Mouse (Mus musculus): ENCODE data around the gene Ggta1. TPM values are rescaled to one million over a fixed set of nuclear protein-coding genes. Genes with fewer than 3 reads are reported as not detected.
"Not testable (repeated sequence)": the region's sequence is repeated elsewhere in the genome, so short reads cannot be mapped to it uniquely, and the experiment has no call there.

Gene Ggta1
- polyA plus RNA-seq, 1 experiment from 2014 or later = 26.2 TPM

DNA sequence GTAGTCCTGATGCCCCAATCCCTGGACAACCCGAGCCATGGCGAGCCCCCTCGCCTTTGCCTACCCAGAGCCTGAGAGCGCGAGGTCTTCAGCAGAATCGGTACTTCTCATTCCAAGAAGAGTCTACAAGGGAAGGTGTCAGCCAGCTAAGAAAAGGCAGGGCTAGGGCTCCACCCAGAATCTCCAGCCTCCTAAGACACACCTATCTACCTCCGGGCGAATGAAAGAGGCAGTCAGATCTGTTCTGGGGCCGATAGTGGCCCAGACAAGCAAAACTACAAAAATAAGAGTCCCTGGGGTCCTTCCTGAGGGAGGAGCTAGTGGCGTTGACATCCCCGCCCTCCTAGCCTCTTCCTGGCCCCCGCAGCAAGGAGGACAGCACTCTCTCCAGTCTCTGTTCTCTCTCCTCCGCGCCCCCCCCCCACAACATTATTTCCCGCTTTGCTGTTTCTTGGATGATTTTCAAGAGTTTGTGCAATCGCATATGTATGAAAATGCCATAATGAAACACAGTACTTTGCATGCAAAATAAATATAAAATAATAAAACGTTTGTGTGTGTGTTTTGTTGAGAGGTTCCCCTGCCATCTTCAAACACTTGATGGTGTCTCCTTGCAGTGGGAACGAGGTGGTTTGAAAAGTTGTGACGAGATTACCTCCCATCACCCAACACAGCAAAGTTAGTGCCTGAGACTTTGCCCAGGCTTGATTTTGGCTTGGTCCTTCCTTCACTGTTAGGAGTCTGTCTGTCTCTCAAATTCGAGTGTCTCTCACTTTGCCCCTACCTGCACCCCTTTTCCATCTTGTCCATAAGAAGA is 1.7 kb downstream of the Ggta1 start:
- DNase-seq (ENCODE audit: low spot score) = peak; percentile 86

DNA sequence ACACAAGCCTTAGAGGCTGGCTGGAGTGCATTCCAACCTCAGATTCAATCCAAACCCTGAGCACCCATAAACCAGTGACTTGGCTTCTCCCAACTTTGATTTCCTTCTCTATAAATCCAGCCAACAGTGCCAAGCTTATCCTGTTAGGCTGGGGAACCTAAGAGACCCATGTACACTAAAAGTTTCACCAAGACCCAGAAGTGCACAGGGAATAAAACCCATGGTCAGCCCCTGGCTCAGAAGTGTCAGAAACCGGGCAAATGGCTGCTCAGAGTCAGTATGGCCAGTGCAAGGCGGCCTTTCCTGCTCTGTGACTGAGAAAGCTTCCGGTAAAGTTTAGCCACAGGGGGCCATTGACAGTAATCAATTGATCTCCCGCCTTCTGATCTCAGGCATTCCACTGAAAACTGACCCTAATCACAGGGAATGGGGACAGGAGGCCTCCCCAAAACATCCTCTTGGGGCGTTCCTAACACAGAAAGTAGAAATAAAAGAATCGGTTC is 2.6 kb downstream of the Ggta1 start:
- no peak for DNase-seq (ENCODE audit: low spot score)

DNA sequence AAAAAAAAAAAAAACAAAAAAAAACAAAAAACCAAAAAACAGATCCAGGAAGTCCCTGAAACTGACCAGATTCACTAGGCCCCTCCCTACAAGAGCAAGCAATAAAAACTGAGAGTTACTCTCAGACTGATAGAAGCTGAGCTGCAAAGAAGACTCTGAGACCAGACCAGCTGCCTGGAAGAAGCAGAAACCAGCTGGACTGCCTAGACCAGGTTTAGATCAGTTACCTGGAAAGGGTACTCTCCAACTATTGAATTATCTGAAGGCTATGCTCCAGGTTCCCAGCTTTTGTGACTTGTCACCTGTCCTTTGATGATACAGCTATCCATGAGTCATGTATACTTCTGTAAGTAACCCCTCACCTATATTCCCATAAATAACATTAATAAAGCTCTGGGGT is 3.7 kb downstream of the Ggta1 start:
- DNase-seq (ENCODE audit: low spot score) = no peak

DNA sequence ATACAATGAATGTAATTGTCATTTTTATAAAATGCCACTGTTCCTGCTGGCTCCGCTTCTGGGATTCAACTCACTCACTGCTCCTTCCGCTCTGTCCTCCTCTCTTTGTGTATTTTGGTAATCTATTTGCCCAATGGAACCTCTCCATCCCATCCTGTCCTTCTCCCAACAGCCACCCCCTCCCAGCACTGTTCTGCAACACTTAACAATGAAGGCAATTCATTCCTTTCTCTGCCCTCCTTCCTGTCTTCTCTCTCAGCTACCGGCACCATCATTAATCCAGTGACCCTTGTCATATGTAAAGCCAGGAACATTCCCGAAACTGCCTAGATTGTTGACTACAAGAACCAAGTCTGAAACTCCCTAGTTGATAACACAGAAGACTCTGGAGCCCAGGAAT is 4.6 kb downstream of the Ggta1 start:
- DNase-seq (ENCODE audit: low spot score) = no peak

DNA sequence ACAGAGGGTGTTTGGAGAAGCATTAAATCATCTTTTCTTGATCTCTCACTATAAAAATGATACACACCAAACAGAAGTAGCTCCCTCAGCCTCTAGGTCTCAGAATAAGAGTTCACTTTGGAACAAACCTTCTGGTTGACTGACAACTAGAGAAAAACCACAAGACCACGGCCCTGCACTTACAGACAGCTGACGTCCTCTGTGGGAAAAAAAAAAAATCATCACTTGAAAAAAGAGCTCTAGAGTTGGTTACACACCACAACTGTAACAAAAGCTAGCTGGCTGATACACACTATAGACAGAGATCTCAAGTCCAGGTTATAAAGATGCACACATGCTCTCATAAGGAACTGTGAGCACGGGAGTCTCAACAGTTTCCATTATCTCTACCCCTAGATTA is 9.3 kb downstream of the Ggta1 start:
- peak; percentile 77 for DNase-seq (ENCODE audit: low spot score)

DNA sequence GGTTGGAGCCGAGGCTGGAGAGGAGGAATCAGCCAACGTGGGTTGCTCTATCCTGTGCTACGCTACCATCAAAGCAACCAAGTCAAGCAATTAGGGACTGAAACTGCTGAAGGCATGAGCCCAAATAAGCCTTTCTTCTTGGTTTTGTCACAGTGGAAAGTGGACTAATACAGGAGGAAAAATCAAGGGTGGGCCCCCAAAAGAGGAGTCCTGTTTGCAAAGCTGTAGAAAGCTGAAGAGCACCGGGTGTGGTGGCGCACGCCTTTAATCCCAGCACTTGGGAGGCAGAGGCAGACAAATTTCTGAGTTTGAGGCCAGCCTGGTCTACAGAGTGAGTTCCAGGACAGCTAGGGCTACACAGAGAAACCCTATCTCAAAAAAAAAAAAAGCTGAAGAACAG is 10.3 kb downstream of the Ggta1 start:
- DNase-seq (ENCODE audit: low spot score) = not testable (repeated sequence)

DNA sequence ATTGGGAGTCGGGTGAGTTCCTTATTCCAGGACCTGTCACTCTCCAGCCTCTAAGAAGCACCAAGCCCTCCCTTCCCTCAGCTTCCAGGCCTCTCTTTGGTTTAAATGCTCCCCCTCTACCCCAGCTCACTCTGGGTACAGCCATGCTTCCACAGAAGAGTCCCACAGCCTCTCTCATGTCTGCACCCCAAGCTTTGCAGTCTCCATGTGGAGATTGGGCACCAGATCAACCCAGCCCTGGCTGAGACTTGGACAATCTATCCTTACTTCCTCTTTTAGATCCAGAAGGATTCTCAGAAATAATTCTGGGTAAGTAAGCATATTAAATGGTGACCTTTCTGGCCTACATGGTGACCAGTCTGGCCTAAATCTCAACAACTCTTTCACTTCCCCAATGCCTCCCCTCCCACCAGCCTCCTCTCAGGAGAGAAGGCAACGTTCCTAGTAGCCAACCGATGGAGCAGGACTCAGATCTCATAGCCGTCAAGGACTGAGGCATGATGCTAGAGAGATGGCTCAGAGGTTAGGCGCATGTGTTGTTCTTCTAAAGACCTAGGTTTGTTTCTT is 11.5 kb downstream of the Ggta1 start:
- DNase-seq (ENCODE audit: low spot score) = no peak

DNA sequence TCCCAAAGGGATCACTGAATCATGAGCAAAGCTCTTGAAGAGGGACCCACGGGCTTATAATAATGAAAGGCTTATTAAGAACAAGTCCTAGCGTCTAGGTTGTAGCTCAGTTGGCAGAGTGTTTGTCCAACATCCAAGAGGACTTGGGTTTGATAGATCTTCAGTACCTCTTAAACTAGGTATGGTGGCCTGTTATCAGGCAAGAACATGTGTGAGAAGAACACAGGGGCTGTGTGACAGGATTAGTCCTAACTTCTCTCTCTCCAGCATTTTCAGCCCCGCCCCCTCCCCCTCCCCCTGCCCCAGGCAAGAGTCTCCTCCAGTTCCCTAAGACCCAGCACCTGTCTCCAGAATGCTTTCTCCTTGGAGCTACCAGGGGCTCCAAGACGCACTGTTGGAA is 12.2 kb downstream of the Ggta1 start:
- DNase-seq (ENCODE audit: low spot score) = no peak

DNA sequence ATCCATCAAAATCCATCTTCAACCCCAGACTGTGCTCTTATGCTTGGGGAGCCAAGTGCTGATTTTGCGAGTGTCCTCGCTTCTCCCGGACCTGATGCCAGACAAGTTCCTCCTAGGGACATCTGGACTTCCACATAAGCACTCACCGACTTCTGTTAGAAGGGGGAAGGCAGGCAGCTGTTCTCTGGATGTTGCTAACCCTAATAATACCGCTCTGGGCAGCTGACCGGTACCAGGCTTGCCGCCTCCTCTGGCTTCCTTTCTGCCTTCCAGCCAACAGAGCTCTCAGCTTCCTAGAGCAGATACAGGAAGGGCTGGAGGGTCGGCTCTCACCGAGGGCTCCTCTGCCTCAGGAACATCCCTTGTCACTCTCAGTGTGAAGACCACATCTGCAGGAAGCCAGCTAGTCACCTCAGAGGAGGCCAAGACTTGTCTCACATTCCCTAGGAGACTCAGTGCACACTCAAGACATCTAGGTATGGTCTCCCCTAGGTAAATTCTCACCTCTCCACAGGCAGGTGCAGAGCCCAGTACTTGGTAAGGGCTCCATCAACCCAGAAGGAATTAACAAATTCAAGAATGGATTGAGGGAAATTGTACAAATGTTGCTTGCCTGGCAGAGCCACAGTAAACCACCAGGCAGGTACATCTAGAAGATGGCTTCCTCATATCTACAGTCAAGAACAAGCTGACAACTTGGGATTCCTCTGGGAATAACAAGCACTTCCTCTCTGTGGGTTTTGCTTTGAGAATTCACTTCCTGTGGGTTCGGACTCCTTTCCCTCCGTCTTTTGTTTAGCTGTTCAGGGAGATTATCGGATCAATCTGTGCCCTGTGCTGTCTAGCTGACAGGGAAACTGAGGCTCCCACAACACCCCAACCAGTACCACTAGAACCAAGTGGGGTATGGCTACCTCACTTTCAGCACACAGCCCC is 13.1 kb downstream of the Ggta1 start:
- no peak for DNase-seq (ENCODE audit: low spot score)

DNA sequence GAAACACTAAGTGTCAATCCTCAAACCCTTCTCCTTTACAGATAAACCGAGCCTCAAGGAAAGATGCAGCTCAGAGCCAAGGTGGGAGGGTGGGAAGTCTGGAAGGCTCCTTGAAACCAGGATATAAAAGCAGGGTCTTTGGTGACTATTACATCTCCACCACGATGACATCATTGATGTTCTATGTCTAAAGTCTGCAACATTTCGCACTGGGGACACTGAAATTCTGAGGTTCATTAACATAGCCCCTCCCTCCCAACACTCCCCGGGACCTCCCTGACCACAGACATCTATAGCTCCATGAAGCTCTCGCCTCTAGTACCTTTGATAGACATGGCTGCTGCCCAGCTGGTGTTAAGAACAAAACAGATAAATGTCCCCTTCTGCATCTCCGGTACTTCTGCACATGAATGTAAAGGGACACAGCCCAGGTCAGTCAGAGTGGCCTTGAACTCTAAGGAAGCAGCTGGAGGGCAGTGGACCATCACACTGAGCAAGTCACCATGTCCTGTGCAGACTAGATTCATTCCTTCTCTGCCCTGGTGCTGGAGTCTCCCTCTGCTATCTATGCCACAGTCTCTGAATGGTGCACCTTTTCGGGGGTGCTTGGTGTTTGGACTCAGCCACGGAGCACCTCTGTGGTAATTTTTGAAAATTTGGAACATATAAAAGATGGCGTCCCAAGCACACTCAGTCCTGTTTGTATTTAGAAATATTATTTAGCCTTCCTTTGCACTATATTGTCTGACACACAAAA is 13.9 kb downstream of the Ggta1 start:
- no peak for DNase-seq (ENCODE audit: low spot score)

DNA sequence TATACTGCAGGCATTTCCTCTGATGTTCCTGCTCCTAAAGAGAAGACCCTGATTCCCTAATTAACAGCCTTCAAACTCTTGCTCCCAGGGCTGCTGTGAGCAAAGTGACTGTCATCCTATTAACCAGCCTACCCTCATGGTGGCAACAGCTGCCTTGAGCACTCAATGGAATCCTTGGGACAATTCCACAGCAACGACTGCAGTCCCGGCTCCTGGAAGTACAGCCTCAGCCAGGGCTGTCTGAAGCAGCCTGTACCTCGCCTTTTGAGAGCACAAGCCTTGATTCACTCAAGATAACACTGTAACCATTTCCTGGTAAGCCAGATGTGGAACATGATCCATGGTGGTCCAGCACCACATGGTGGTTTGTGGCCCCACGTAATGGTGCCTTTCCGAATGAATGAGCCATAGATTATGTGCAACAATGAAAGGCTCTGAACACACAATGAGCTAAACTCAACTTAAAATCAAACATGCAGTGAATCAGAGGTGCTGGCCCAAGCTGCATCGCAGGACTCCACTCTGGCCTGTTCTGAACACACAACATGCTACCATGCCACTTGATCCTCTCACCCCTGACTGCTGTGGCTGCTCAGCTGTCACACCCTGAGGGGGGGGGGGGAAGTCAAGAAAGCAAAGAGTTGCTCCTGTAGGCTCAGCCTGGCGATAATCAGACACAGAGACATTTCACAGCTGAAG is 14.7 kb downstream of the Ggta1 start:
- DNase-seq (ENCODE audit: low spot score) = peak; percentile 43

DNA sequence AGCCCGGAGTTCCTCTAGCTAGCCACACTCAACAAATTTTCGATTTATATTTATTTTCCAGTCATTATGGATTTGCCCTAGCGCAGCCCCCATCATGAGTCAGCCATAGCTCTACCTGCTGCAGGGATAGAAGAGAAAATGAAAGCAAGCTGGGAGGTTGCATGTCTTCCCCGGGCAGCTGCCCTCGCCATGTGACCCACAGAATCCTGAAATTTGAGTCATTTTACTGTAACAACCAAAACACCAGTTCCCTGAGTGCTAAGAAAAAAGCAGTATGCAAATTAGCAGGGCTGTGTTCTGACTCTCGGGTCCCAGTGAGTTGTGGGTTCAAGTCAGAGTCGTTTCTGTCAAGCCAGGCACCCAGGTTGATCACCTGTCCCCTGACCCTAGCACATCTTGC is 15.6 kb downstream of the Ggta1 start:
- DNase-seq (ENCODE audit: low spot score) = no peak

DNA sequence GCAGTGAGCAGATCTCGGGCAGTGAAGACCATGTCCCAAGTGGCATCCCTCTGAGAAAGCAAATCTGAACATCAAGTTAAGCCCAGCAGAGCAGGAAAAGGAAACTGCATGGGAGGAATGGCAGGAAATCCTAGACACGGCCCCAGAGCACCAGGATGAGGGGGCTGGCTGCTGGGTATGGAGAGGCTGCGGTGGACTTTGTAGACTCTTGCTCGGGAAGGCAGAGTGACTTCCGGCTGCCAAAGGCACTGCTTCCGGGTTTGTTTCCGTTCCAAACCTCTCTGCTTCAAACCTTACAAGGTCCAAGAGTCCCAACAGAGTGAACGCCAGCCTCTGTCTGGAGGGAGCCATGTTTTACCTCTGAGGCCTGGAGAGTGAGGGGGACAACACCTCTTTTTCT is 16.2 kb downstream of the Ggta1 start:
- DNase-seq (ENCODE audit: low spot score) = peak; percentile 50

DNA sequence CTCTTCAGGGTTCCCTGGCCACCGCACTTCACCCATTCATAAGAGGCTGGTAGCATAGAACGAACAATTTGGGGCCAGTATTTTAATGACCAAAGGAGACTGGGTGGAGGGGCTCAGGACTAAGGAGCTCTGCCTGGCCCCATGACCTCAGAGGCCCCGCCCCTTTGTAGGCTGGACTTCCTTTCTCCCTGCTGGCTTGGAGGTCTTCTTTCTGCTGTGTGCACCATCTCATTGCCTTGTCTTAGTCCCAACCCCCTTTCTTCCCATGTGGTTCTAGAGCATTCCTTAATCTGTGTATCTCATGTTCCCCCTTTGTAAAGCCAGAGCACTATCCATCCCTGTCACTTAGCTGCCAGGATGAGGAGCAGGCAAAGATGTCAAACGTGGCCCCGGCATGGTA is 16.7 kb downstream of the Ggta1 start:
- DNase-seq (ENCODE audit: low spot score) = no peak

DNA sequence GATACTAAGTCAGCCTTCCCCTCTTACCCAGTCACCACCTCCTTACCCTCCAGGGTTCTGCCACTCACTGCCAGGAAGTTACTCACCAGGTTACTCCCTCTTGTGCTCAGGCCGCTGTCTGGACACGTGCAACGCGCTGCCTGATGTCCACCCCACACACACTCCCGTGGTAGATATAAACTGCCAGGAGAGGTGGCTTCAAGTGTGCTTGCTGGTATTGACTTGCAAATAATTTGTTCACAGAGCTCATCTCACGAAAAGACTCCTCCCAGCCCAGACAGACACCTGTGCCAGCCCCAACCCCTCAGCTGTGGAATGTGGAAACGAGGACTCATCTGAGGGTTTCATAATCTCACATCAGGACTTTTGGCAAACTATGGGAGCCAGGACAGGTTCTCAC is 17.4 kb downstream of the Ggta1 start:
- DNase-seq (ENCODE audit: low spot score) = no peak

DNA sequence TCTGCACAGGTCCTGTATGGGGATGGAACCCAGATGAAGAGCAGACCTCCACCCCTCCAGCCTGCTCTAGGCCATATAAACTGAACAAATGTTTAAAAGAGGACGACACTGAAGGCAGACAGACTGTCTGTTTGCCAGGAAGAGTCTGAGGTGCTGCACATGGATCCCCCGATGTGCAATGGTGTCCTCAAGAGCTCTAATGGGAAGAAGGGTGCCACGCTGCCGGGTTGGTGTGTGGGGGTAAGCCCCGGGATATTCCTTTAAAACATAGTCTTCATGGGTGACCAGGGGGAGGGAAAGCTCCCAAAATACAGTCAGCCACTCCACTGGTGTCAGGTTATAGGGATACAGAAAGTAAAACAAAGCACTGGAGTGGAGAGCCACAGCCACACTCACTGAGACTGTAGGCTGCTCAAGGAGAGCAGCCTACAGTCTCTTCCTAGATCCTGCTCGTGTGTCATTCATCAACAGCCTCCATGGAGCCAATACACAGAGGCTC is 18.2 kb downstream of the Ggta1 start:
- DNase-seq (ENCODE audit: low spot score) = no peak

DNA sequence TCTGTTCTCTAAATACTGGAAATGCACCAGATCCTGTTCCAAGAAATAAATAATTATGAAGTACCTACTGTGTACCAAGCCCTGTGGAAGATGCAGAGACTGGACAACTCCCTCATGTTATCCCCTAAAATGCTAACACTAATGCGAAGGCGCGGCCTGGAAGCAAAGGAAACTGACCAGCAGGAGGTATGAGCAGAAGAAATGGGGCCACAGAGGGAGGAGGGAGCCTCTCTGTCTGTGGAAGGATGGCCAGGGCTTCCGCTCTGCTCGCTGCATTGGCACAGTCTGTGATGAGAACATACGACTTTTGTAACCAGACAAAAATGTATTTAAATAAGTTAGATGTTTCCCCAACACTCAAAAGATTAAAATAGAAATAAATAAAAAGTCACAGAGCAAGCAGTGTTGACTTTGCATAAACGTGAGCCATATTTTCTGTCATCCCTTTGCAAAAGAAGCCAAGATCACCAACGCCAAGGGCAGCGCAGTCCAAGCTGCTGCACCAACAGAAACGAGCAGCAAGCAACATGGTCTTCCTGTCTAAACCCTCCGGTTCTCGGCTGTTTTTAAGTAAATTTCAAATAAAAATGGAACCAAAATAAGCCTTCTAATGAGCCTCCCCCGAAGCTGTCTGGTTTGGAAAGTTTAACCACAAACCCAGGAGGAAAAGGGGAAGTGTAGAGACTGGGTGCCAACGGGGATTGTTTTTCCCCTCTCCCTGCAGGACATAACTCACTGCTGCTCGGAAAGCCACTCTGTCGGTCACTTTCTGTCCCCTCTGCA is 18.9 kb downstream of the Ggta1 start:
- DNase-seq (ENCODE audit: low spot score) = no peak

DNA sequence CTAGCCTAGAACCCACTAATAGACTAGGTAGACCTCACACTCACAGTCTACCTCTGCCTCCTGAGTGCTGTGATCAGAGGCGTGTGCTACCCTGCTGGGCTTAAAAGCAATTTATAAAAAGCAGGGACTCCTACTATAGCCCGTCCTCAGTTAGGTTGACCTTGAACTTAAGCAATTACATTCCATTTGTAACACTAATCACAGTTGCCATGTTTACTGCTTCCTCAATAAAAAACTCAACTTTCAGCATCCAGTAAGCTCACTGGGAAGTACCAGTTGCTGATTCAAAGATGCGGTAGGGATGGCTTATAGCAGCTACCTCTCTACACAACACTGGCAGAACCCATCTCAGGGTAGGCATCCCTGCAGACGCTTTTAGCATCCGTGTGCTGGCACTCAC is 19.7 kb downstream of the Ggta1 start:
- DNase-seq (ENCODE audit: low spot score) = no peak

DNA sequence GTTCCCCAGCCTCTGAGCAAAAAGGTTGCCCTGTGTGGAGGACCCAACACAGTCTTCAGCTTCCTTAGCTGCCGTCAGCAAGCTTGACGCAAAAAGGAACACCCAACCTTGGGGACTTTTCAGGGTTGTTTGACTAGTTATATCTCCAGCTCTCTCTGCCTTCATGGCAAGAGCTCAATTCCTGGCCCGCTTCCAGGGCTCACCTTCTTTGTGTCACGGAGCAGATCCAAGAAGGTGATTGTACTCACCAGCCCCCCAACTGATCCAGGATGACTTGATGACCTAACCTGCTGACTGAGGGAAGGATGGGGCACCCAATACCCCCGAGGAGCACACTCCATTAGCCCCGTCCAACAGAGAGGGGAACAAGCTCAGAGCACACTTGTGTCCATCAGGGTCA is 21.0 kb downstream of the Ggta1 start:
- no peak for DNase-seq (ENCODE audit: low spot score)

DNA sequence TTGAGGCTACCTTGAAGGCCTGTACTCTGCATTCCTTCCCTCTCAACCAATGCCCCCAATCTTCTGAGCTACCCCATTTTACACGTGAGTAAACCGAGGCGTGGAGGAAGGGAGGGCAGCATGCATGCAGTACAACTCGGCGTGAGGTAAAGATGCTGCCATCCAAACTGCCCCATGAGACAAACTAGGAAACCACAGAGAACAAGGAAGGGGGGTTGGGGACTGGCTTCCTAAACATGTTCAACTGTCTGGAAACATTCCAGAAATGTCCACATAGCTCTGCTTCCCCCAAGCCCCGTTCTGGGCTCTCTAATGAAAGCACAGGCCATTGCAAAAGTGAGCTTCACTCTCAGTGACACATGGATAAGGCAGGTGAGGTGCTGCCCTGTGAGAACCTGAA is 21.6 kb downstream of the Ggta1 start:
- DNase-seq (ENCODE audit: low spot score) = no peak

All from thymus, postnatal 0 days (tissue).